ENCODE assay signal across 28 mouse cellular contexts in the genomic region with DNA sequence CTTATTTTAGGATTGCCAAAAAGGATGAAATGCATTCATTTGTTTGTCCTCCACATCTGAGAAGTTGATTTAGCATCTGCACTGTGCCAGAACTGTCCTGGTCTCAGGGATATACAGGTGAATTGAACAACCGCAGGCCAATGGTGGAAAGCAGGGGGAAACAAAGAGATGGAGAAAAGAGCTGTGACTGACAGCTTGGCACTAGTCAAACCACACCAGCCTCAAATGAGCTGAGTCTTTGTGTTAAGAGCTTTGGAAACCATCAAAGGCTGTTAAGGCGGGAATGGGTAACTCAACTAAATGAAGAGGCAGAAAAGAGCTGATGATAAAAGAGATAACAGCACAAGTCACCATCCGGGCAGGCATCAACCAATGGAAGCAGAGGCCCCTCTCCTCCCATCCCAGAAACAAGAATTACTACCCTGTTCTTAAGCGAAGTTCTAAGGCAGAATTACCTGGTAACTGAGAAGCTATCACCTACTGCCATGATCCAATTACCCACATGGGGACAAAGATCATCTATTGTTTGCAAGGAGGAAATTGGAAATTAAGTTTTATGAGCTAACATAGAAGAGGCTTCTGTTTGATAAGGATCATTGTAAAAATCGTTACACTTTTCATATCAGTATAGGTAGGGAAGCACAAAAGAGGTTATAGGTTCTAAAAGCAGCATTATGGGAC.
DNase-seq lines count a peak whose midpoint lies in the region; ATAC-seq and TF ChIP-seq lines count a peak whose summit lies in the region.
"Had no signal": no experiment of that assay in that cellular context is flagged by ENCODE, and none has a peak within 500 bp of the region (broad histone marks: within the 10 kb centered on the region; RNA-seq: fewer than 3 reads in every experiment).

No protein-coding gene starts in this region.

- TF ChIP-seq CTCF in brain, embryonic 14.5 days (IDR thresholded peaks at IDR 0.05; ENCODE audit: borderline replicate concordance, extremely low read depth, insufficient read depth, insufficient read length) = no peak
- TF ChIP-seq CTCF in intestine, postnatal 0 days (IDR thresholded peaks at IDR 0.05; ENCODE audit: low read depth) = no peak

- 39% methylated on average over 5 of the region's 5 CpGs for WGBS in forebrain, embryonic 16.5 days
- WGBS in forebrain, embryonic 12.5 days = 63% methylated on average over 5 of the region's 5 CpGs
- WGBS in intestine, embryonic 14.5 days = 66% methylated on average over 5 of the region's 5 CpGs
- 40% methylated on average over 5 of the region's 5 CpGs for WGBS in intestine, postnatal 0 days

- DNase-seq in brain, embryonic 14.5 days (ENCODE audit: low read depth) = peak; percentile 39
- DNase-seq in intestine, embryonic 14.5 days (ENCODE audit: low spot score) = peak; percentile 29
- DNase-seq in liver = no peak
- DNase-seq in retina, embryonic 14.5 days (ENCODE audit: low spot score) = no peak
- no peak for DNase-seq in thymus, postnatal 10 days (ENCODE audit: low spot score in 2 of 2)
- DNase-seq: adrenal gland, adult 2 months; adrenal gland, postnatal 14 days; cerebellum, adult 11-12 months; cerebellum, adult 8-10 months; cerebellum, postnatal 36 days; embryo, embryonic 11 days; gastrocnemius, adult 2 months; gastrocnemius, postnatal 14 days; heart, adult 2 months; heart, postnatal 14 days; heart, postnatal 4 days had no signal

- no peak overlapping the region for H3K27ac ChIP-seq in forebrain, embryonic 16.5 days (ENCODE audit: low read length)
- no peak overlapping the region for H3K27ac ChIP-seq in forebrain, embryonic 12.5 days
- no peak overlapping the region for H3K27ac ChIP-seq in intestine, embryonic 14.5 days (ENCODE audit: low read depth)
- H3K27ac ChIP-seq in intestine, postnatal 0 days (ENCODE audit: low read depth, low read length) = no peak overlapping the region
- H3K27ac ChIP-seq: embryonic facial prominence, embryonic 10.5 days; embryonic facial prominence, embryonic 13.5 days; gastrocnemius, adult 2 months; heart, adult 2 months; heart, embryonic 10.5 days; heart, embryonic 13.5 days; hindbrain, embryonic 14.5 days; hindbrain, postnatal 0 days had no signal

- no peaks in the 10 kb centered on the region for H3K9me3 ChIP-seq in forebrain, embryonic 16.5 days (ENCODE audit: control insufficient read depth, low read length)
- H3K9me3 ChIP-seq in forebrain, embryonic 12.5 days = no peaks in the 10 kb centered on the region
- no peaks in the 10 kb centered on the region for H3K9me3 ChIP-seq in intestine, embryonic 14.5 days (ENCODE audit: control insufficient read depth, low read length)
- no peaks in the 10 kb centered on the region for H3K9me3 ChIP-seq in intestine, postnatal 0 days (ENCODE audit: control insufficient read depth)
- H3K9me3 ChIP-seq: embryonic facial prominence, embryonic 10.5 days; embryonic facial prominence, embryonic 13.5 days; heart, embryonic 10.5 days; heart, embryonic 13.5 days had no signal

- H3K27me3 ChIP-seq in forebrain, embryonic 16.5 days (replicated peaks; ENCODE audit: control insufficient read depth, insufficient read depth, low read length) = no peaks in the 10 kb centered on the region
- no peaks in the 10 kb centered on the region for H3K27me3 ChIP-seq in forebrain, embryonic 12.5 days
- no peaks in the 10 kb centered on the region for H3K27me3 ChIP-seq in intestine, embryonic 14.5 days (replicated peaks; ENCODE audit: control insufficient read depth, insufficient read depth, low read length)
- 0 out of 2 replicates have a peak, but pooled peaks cover 2% of the 10 kb centered on the region for H3K27me3 ChIP-seq in intestine, postnatal 0 days (replicated peaks; ENCODE audit: control insufficient read depth, insufficient read depth, low read length)
- H3K27me3 ChIP-seq: embryonic facial prominence, embryonic 13.5 days; heart, embryonic 13.5 days had no signal

- no peak overlapping the region for H3K4me2 ChIP-seq in forebrain, embryonic 16.5 days (ENCODE audit: low read length)
- no peak overlapping the region for H3K4me2 ChIP-seq in forebrain, embryonic 12.5 days
- no peak overlapping the region for H3K4me2 ChIP-seq in intestine, embryonic 14.5 days (ENCODE audit: low read length)
- no peak overlapping the region for H3K4me2 ChIP-seq in intestine, postnatal 0 days (replicated peaks; ENCODE audit: low read depth)
- H3K4me2 ChIP-seq: embryonic facial prominence, embryonic 13.5 days; heart, embryonic 13.5 days; hindbrain, embryonic 14.5 days had no signal

- ATAC-seq in forebrain, embryonic 16.5 days = peak; percentile 58
- ATAC-seq in forebrain, embryonic 12.5 days (ENCODE audit: low FRiP score) = no peak
- ATAC-seq in intestine, embryonic 14.5 days (replicated peaks; ENCODE audit: low FRiP score, low TSS enrichment, low read depth) = no peak
- ATAC-seq in intestine, postnatal 0 days = peak; percentile 68
- ATAC-seq: CD4-positive, CD25-positive, alpha-beta regulatory T cell, adult 4 months; hindbrain, postnatal 0 days; inflammation-experienced regulatory T-cells, adult 6 months had no signal

- no peak overlapping the region for H3K9ac ChIP-seq in forebrain, embryonic 16.5 days (replicated peaks; ENCODE audit: low read depth, low read length)
- H3K9ac ChIP-seq in forebrain, embryonic 12.5 days = no peak overlapping the region
- H3K9ac ChIP-seq in intestine, embryonic 14.5 days (ENCODE audit: low read length) = no peak overlapping the region
- H3K9ac ChIP-seq in intestine, postnatal 0 days (ENCODE audit: low read depth, low read length) = no peak overlapping the region
- H3K9ac ChIP-seq: embryonic facial prominence, embryonic 13.5 days; heart, embryonic 13.5 days; hindbrain, embryonic 14.5 days had no signal

- H3K4me3 ChIP-seq in forebrain, embryonic 16.5 days (replicated peaks; ENCODE audit: low read length) = no peak overlapping the region
- no peak overlapping the region for H3K4me3 ChIP-seq in forebrain, embryonic 12.5 days (replicated peaks)
- no peak overlapping the region for H3K4me3 ChIP-seq in intestine, embryonic 14.5 days (ENCODE audit: low read depth, low read length)
- H3K4me3 ChIP-seq in intestine, postnatal 0 days (ENCODE audit: low read depth, low read length) = no peak overlapping the region
- H3K4me3 ChIP-seq: embryonic facial prominence, embryonic 10.5 days; embryonic facial prominence, embryonic 13.5 days; erythroblast, embryonic 14.5 days; gastrocnemius, adult 2 months; heart, adult 2 months; heart, embryonic 10.5 days; heart, embryonic 13.5 days had no signal

- no peak for TF ChIP-seq POLR2A in brain, embryonic 14.5 days (IDR thresholded peaks at IDR 0.05; ENCODE audit: borderline replicate concordance, extremely low read depth, insufficient read depth, insufficient read length, poor library complexity, severe bottlenecking)

- 0 out of 2 replicates have a peak, but pooled peaks cover 3% of the 10 kb centered on the region for H3K4me1 ChIP-seq in forebrain, embryonic 16.5 days (replicated peaks; ENCODE audit: control insufficient read depth, insufficient read depth, low read length)
- H3K4me1 ChIP-seq in forebrain, embryonic 12.5 days = no peaks in the 10 kb centered on the region
- H3K4me1 ChIP-seq in intestine, embryonic 14.5 days (replicated peaks; ENCODE audit: control insufficient read depth, insufficient read depth, low read length) = no peaks in the 10 kb centered on the region
- H3K4me1 ChIP-seq in intestine, postnatal 0 days (replicated peaks; ENCODE audit: control insufficient read depth, insufficient read depth, low read length) = no peaks in the 10 kb centered on the region
- H3K4me1 ChIP-seq: heart, embryonic 10.5 days; heart, embryonic 13.5 days had no signal

- no peaks in the 10 kb centered on the region for H3K36me3 ChIP-seq in forebrain, embryonic 16.5 days (ENCODE audit: control insufficient read depth, insufficient read depth)
- no peaks in the 10 kb centered on the region for H3K36me3 ChIP-seq in forebrain, embryonic 12.5 days (replicated peaks)
- no peaks in the 10 kb centered on the region for H3K36me3 ChIP-seq in intestine, embryonic 14.5 days (ENCODE audit: control insufficient read depth, insufficient read depth, low read length)
- H3K36me3 ChIP-seq in intestine, postnatal 0 days (ENCODE audit: control insufficient read depth, insufficient read depth) = no peaks in the 10 kb centered on the region
- H3K36me3 ChIP-seq: embryonic facial prominence, embryonic 10.5 days; embryonic facial prominence, embryonic 13.5 days; heart, embryonic 10.5 days; heart, embryonic 13.5 days had no signal

Comparison
In these comparisons a context has a peak if more than half of its experiments do, and no peak if none do; other contexts are left out.
1. ATAC-seq: peak in forebrain, embryonic 16.5 days (single experiment) and intestine, postnatal 0 days (single experiment); none in forebrain, embryonic 12.5 days (single experiment) and intestine, embryonic 14.5 days (single experiment).
2. DNase-seq: peak in brain, embryonic 14.5 days (single experiment) and intestine, embryonic 14.5 days (single experiment); none in liver (single experiment), retina, embryonic 14.5 days (single experiment) and thymus, postnatal 10 days (0 of 2).